Mouse (Mus musculus): ENCODE results near the gene Sh3bp4.

Sh3bp4 gene

GRCm38 (mm10) chr1:89187441-89187840, 117.2 kb downstream of the Sh3bp4 start:
- no peak for DNase-seq (ENCODE audit: low spot score)

GRCm38 (mm10) chr1:89188091-89188490, 117.9 kb downstream of the Sh3bp4 start:
- DNase-seq (ENCODE audit: low spot score): no peak

GRCm38 (mm10) chr1:89189204-89189603, 119.0 kb downstream of the Sh3bp4 start:
- no peak for DNase-seq (ENCODE audit: low spot score)

GRCm38 (mm10) chr1:89190621-89191020, 120.4 kb downstream of the Sh3bp4 start:
- DNase-seq (ENCODE audit: low spot score): no peak

- DNase-seq (ENCODE audit: low spot score): no peak
Observed at GRCm38 (mm10) chr1:89191127-89191740, 121.0 kb downstream of the Sh3bp4 start.

GRCm38 (mm10) chr1:89192536-89193220, 122.5 kb downstream of the Sh3bp4 start:
- no peak for DNase-seq (ENCODE audit: low spot score)

GRCm38 (mm10) chr1:89193576-89193975, 123.4 kb downstream of the Sh3bp4 start:
- DNase-seq (ENCODE audit: low spot score): no peak

- DNase-seq (ENCODE audit: low spot score): no peak
Observed at GRCm38 (mm10) chr1:89195827-89196712, 125.9 kb downstream of the Sh3bp4 start.

All from spleen, adult 12 weeks (tissue).